Mouse (Mus musculus): ENCODE data around the gene Tet3. TPM values are rescaled to one million over a fixed set of nuclear protein-coding genes. Genes with fewer than 3 reads are reported as not detected.

The Tet3 gene
- total RNA-seq, 2 experiments from 2014 or later: 63.7 to 77.2 TPM

GRCm38 (mm10) chr6:83399790-83400189 is 59.1 kb downstream of the Tet3 start:
- no peak for DNase-seq (ENCODE audit: low spot score in 2 of 2)
- intact Hi-C loops (cut with DNase I): no loop called here

GRCm38 (mm10) chr6:83397728-83398127 is 61.2 kb downstream of the Tet3 start:
- intact Hi-C loops (cut with DNase I): no loop called here
- no peak for DNase-seq (ENCODE audit: low spot score in 2 of 2)

GRCm38 (mm10) chr6:83396711-83397110 is 62.2 kb downstream of the Tet3 start:
- intact Hi-C loops (cut with DNase I): no loop called here
- DNase-seq (ENCODE audit: low spot score in 2 of 2): no peak

GRCm38 (mm10) chr6:83395544-83396229 is 63.2 kb downstream of the Tet3 start:
- no peak for DNase-seq (ENCODE audit: low spot score in 2 of 2)

GRCm38 (mm10) chr6:83394122-83394521 is 64.8 kb downstream of the Tet3 start:
- intact Hi-C loops (cut with DNase I): no loop called here
- DNase-seq (ENCODE audit: low spot score in 2 of 2): no peak

More at GRCm38 (mm10) chr6:83395544-83396229, 63.2 kb downstream of the Tet3 start:
- intact Hi-C loops (cut with DNase I): no loop called here

- intact Hi-C loops (cut with DNase I): no loop called here
- no peak for DNase-seq (ENCODE audit: low spot score in 2 of 2)
Observed at GRCm38 (mm10) chr6:83392166-83392780, 66.6 kb downstream of the Tet3 start.

- no peak for DNase-seq (ENCODE audit: low spot score in 2 of 2)
- intact Hi-C loops (cut with DNase I): loop anchor here (2.0 kb wide), 1 partner anchor 57 kb away; no protein-coding TSS in a partner anchor
Observed at GRCm38 (mm10) chr6:83385569-83386090, 73.3 kb downstream of the Tet3 start.

GRCm38 (mm10) chr6:83381510-83382491 is 77.1 kb downstream of the Tet3 start:
- no peak for DNase-seq (ENCODE audit: low spot score in 2 of 2)
- intact Hi-C loops (cut with DNase I): no loop called here

- DNase-seq (ENCODE audit: low spot score in 2 of 2): no peak
- intact Hi-C loops (cut with DNase I): loop anchor here (5.0 kb wide), 1 partner anchor 68 kb away; no protein-coding TSS in a partner anchor
Observed at GRCm38 (mm10) chr6:83373704-83374300, 85.1 kb downstream of the Tet3 start.

GRCm38 (mm10) chr6:83371350-83371749 is 87.5 kb downstream of the Tet3 start:
- intact Hi-C loops (cut with DNase I): loop anchor here (5.0 kb wide), 1 partner anchor 71 kb away; no protein-coding TSS in a partner anchor
- DNase-seq (ENCODE audit: low spot score in 2 of 2): no peak

- intact Hi-C loops (cut with DNase I): loop anchor here (5.0 kb wide), 1 partner anchor 72 kb away; no protein-coding TSS in a partner anchor
Observed at GRCm38 (mm10) chr6:83370316-83370965, 88.4 kb downstream of the Tet3 start.

GRCm38 (mm10) chr6:83363075-83363474 is 95.8 kb downstream of the Tet3 start:
- intact Hi-C loops (cut with DNase I): no loop called here
- no peak for DNase-seq (ENCODE audit: low spot score in 2 of 2)

More at GRCm38 (mm10) chr6:83370316-83370965, 88.4 kb downstream of the Tet3 start:
- no peak for DNase-seq (ENCODE audit: low spot score in 2 of 2)

- DNase-seq (ENCODE audit: low spot score in 2 of 2): no peak
- intact Hi-C loops (cut with DNase I): no loop called here
Observed at GRCm38 (mm10) chr6:83361523-83362248, 97.2 kb downstream of the Tet3 start.

GRCm38 (mm10) chr6:83357436-83357835 is 101.4 kb downstream of the Tet3 start:
- intact Hi-C loops (cut with DNase I): loop anchor here (2.0 to 5.0 kb wide), 2 partner anchors 213 to 315 kb away; no protein-coding TSS in a partner anchor
- DNase-seq (ENCODE audit: low spot score in 2 of 2): no peak

GRCm38 (mm10) chr6:83356569-83357138 is 102.2 kb downstream of the Tet3 start:
- DNase-seq (ENCODE audit: low spot score in 2 of 2): peak; percentile 82
- intact Hi-C loops (cut with DNase I): loop anchor here (1.0 to 5.0 kb wide), 3 partner anchors 156 to 316 kb away; no protein-coding TSS in a partner anchor

GRCm38 (mm10) chr6:83354856-83355781 is 103.8 kb downstream of the Tet3 start:
- intact Hi-C loops (cut with DNase I): loop anchor here (5.0 kb wide), 1 partner anchor 317 kb away; no protein-coding TSS in a partner anchor
- DNase-seq (ENCODE audit: low spot score in 2 of 2): no peak

All from left cerebral cortex, postnatal 36 days (tissue).